Mouse (Mus musculus): ENCODE measurements around the gene H2-M3. TPM values are rescaled to one million over a fixed set of nuclear protein-coding genes. Genes with fewer than 3 reads are reported as not detected.

H2-M3 gene
- total and polyA plus RNA-seq, 3 experiments = not detected

- TF ChIP-seq GATA2 (IDR thresholded peaks at IDR 0.05; ENCODE audit: borderline replicate concordance, low read depth, low read length) (no peak), TAL1 (conservative IDR thresholded peaks at IDR 0.05; ENCODE audit: low read depth, low read length) (no peak), GATA1 (IDR thresholded peaks at IDR 0.05; ENCODE audit: borderline replicate concordance, low read length) (no peak), POLR2AphosphoS5 (IDR thresholded peaks at IDR 0.05; ENCODE audit: insufficient replicate concordance, low read depth, low read length) (no peak), CTCF (IDR thresholded peaks at IDR 0.05; ENCODE audit: low read depth, low read length) (no peak)
- no peak for ATAC-seq (ENCODE audit: extremely low read depth, insufficient number of reproducible peaks, low FRiP score, poor library complexity, severe bottlenecking)
Measured at GRCm38 (mm10) chr17:37283360-37283759, 13.3 kb downstream of the H2-M3 start, which contains the start of gene Olfr99. TSS of gene Olfr99 (minus strand) at chr17:37283460.

DNA sequence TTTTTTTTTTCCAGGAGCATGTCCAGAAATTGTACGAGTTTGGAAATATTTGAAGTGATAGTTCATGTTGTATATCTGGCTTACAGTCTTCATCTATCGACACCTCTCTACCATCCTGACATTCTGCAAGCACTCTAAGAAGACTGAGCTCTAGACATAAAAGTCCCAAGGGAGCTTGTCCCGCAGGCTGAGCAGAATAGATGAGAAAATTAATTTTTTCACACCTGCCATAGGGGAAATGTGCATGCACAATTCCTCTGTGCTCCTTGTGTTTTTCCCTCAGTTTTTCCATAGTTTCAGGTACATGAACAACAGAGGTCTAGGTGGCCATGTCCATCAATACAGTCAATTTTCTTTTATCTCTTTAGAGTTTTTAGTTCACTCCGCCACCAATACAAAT, 34.2 kb downstream of the H2-M3 start, which contains the start of gene Olfr101:
Gene Olfr101, minus strand, starts transcription at position 101 of the 400 bp plus-strand sequence.
- Histone ChIP-seq H3K27me3 (ENCODE audit: insufficient read depth, low read length) (no peaks in the 10 kb centered on the region), H3K4me3 (ENCODE audit: low read depth, low read length) (no peak within 1 kb of the TSS), H3K9me3 (replicated peaks) (peaks cover 16% of the 10 kb centered on the region), H3K36me3 (replicated peaks) (no peaks in the 10 kb centered on the region), H3K4me1 (ENCODE audit: insufficient read depth, low read depth, low read length) (no peaks in the 10 kb centered on the region)
- no peak for DNase-seq (ENCODE audit: low spot score)
- no peak for ATAC-seq (ENCODE audit: extremely low read depth, insufficient number of reproducible peaks, low FRiP score, poor library complexity, severe bottlenecking)
- TF ChIP-seq POLR2AphosphoS5 (IDR thresholded peaks at IDR 0.05; ENCODE audit: insufficient replicate concordance, low read depth, low read length) (no peak), TAL1 (conservative IDR thresholded peaks at IDR 0.05; ENCODE audit: low read depth, low read length) (no peak), GATA1 (IDR thresholded peaks at IDR 0.05; ENCODE audit: borderline replicate concordance, low read length) (no peak), GATA2 (IDR thresholded peaks at IDR 0.05; ENCODE audit: borderline replicate concordance, low read depth, low read length) (no peak), CTCF (IDR thresholded peaks at IDR 0.05; ENCODE audit: low read depth, low read length) (no peak)

More at GRCm38 (mm10) chr17:37283360-37283759, 13.3 kb downstream of the H2-M3 start, which contains the start of gene Olfr99:
- Histone ChIP-seq H3K27me3 (ENCODE audit: insufficient read depth, low read length) (no peaks in the 10 kb centered on the region), H3K4me3 (ENCODE audit: low read depth, low read length) (no peak within 1 kb of the TSS), H3K4me1 (ENCODE audit: insufficient read depth, low read depth, low read length) (no peaks in the 10 kb centered on the region), H3K36me3 (replicated peaks) (no peaks in the 10 kb centered on the region), H3K9me3 (replicated peaks) (no peaks in the 10 kb centered on the region)
- DNase-seq (ENCODE audit: low spot score) = no peak

- no peak overlapping the region for H3K4me3 ChIP-seq (ENCODE audit: low read depth, low read length)
- no peaks in the 10 kb centered on the region for H3K36me3 ChIP-seq (replicated peaks)
- peaks cover 16% of the 10 kb centered on the region for H3K9me3 ChIP-seq (replicated peaks)
- ATAC-seq (ENCODE audit: extremely low read depth, insufficient number of reproducible peaks, low FRiP score, poor library complexity, severe bottlenecking) = no peak
- no peak for TF ChIP-seq GATA2 (IDR thresholded peaks at IDR 0.05; ENCODE audit: borderline replicate concordance, low read depth, low read length)
- TF ChIP-seq CTCF (IDR thresholded peaks at IDR 0.05; ENCODE audit: low read depth, low read length) = no peak
- no peak for TF ChIP-seq GATA1 (IDR thresholded peaks at IDR 0.05; ENCODE audit: borderline replicate concordance, low read length)
- TF ChIP-seq TAL1 (conservative IDR thresholded peaks at IDR 0.05; ENCODE audit: low read depth, low read length) = no peak
- TF ChIP-seq POLR2AphosphoS5 (IDR thresholded peaks at IDR 0.05; ENCODE audit: insufficient replicate concordance, low read depth, low read length) = no peak
- H3K27me3 ChIP-seq (ENCODE audit: insufficient read depth, low read length) = no peaks in the 10 kb centered on the region
- no peak for DNase-seq (ENCODE audit: low spot score)
- H3K4me1 ChIP-seq (ENCODE audit: insufficient read depth, low read depth, low read length) = no peaks in the 10 kb centered on the region
Measured at GRCm38 (mm10) chr17:37308483-37308882, 38.5 kb downstream of the H2-M3 start.

- H3K4me3 ChIP-seq (ENCODE audit: low read depth, low read length) = no peak overlapping the region
- DNase-seq (ENCODE audit: low spot score) (no peak), ATAC-seq (ENCODE audit: extremely low read depth, insufficient number of reproducible peaks, low FRiP score, poor library complexity, severe bottlenecking) (no peak)
- H3K27me3 ChIP-seq (ENCODE audit: insufficient read depth, low read length) = no peaks in the 10 kb centered on the region
- peaks cover 16% of the 10 kb centered on the region for H3K9me3 ChIP-seq (replicated peaks)
- TF ChIP-seq GATA2 (IDR thresholded peaks at IDR 0.05; ENCODE audit: borderline replicate concordance, low read depth, low read length) (no peak), TAL1 (conservative IDR thresholded peaks at IDR 0.05; ENCODE audit: low read depth, low read length) (no peak), GATA1 (IDR thresholded peaks at IDR 0.05; ENCODE audit: borderline replicate concordance, low read length) (no peak), POLR2AphosphoS5 (IDR thresholded peaks at IDR 0.05; ENCODE audit: insufficient replicate concordance, low read depth, low read length) (no peak), CTCF (IDR thresholded peaks at IDR 0.05; ENCODE audit: low read depth, low read length) (no peak)
- no peaks in the 10 kb centered on the region for H3K36me3 ChIP-seq (replicated peaks)
- H3K4me1 ChIP-seq (ENCODE audit: insufficient read depth, low read depth, low read length) = no peaks in the 10 kb centered on the region
Measured at GRCm38 (mm10) chr17:37310146-37310699, 40.2 kb downstream of the H2-M3 start.

DNA sequence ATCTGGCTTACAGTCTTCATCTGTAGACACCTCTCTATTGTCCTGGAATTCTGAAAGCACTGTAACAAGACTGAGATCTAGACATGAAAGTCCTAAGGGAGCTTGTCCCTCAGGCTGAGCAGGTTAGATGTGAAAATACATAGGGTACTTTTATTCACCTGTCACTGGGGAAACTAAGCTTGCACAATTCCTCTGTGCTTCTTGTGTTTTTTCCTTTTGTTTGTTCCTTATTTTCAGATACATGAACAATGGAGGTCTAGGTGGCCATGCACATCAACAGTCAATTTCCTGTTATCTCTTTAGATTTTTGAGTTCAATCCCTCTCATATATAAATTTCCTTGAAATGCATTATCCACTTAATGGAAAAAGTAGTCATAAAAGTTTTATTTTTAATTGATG, 46.9 kb downstream of the H2-M3 start, which contains the start of gene Olfr102:
Gene Olfr102, minus strand, starts transcription at position 101 of the 400 bp plus-strand sequence.
- no peak for TF ChIP-seq TAL1 (conservative IDR thresholded peaks at IDR 0.05; ENCODE audit: low read depth, low read length)
- peaks cover 8% of the 10 kb centered on the region; the same call in 1 of the 2 replicates for H3K9me3 ChIP-seq (replicated peaks)
- H3K4me1 ChIP-seq (ENCODE audit: insufficient read depth, low read depth, low read length) = no peaks in the 10 kb centered on the region
- H3K36me3 ChIP-seq (replicated peaks) = no peaks in the 10 kb centered on the region
- no peak within 1 kb of the TSS for H3K4me3 ChIP-seq (ENCODE audit: low read depth, low read length)
- ATAC-seq (ENCODE audit: extremely low read depth, insufficient number of reproducible peaks, low FRiP score, poor library complexity, severe bottlenecking) = no peak
- no peaks in the 10 kb centered on the region for H3K27me3 ChIP-seq (ENCODE audit: insufficient read depth, low read length)
- DNase-seq (ENCODE audit: low spot score) = no peak

Other genes with a start within 250 kb of the H2-M3 start
Only the 20 nearest of the 25 such genes appear.
- gene Olfr90, start 181.7 kb upstream of the H2-M3 start, total RNA-seq (2014; fragmentation: Nextera tagmentation) = not detected in 2 replicates
- 0.06 and 0.27 TPM in 2 replicates for gene Olfr90, start 181.7 kb upstream of the H2-M3 start, total RNA-seq (2017)
- gene Olfr90, start 181.7 kb upstream of the H2-M3 start, polyA plus RNA-seq (2012) = not detected in 2 replicates
- not detected in 2 replicates for gene Olfr91, start 171.9 kb upstream of the H2-M3 start, total RNA-seq (2014; fragmentation: Nextera tagmentation)
- gene Olfr91, start 171.9 kb upstream of the H2-M3 start, total RNA-seq (2017) = 0.05 and 0.06 TPM in 2 replicates
- gene Olfr91, start 171.9 kb upstream of the H2-M3 start, polyA plus RNA-seq (2012) = not detected in 2 replicates
- gene Olfr92, start 150.1 kb upstream of the H2-M3 start, total RNA-seq (2014; fragmentation: Nextera tagmentation) = not detected in 2 replicates
- not detected in 2 replicates for gene Olfr92, start 150.1 kb upstream of the H2-M3 start, total RNA-seq (2017)
- gene Olfr92, start 150.1 kb upstream of the H2-M3 start, polyA plus RNA-seq (2012) = not detected in 2 replicates
- gene Olfr93, start 108.7 kb upstream of the H2-M3 start, total RNA-seq (2014; fragmentation: Nextera tagmentation) = not detected in 2 replicates
- 0.06 and 0.27 TPM in 2 replicates for gene Olfr93, start 108.7 kb upstream of the H2-M3 start, total RNA-seq (2017)
- gene Olfr93, start 108.7 kb upstream of the H2-M3 start, polyA plus RNA-seq (2012) = not detected in 2 replicates
- not detected in 2 replicates for gene Ubd, start 76.3 kb upstream of the H2-M3 start, total RNA-seq (2014; fragmentation: Nextera tagmentation)
- not detected in 2 replicates for gene Ubd, start 76.3 kb upstream of the H2-M3 start, total RNA-seq (2017)
- not detected in 2 replicates for gene Ubd, start 76.3 kb upstream of the H2-M3 start, polyA plus RNA-seq (2012)
- gene Olfr94, start 69.2 kb upstream of the H2-M3 start, total RNA-seq (2014; fragmentation: Nextera tagmentation) = not detected in 2 replicates
- 0.06 and 0.11 TPM in 2 replicates for gene Olfr94, start 69.2 kb upstream of the H2-M3 start, total RNA-seq (2017)
- not detected in 2 replicates for gene Olfr94, start 69.2 kb upstream of the H2-M3 start, polyA plus RNA-seq (2012)
- gene Olfr95, start 57.1 kb upstream of the H2-M3 start, total RNA-seq (2014; fragmentation: Nextera tagmentation) = not detected in 2 replicates
- gene Olfr95, start 57.1 kb upstream of the H2-M3 start, total RNA-seq (2017) = under 0.01 and 0.05 TPM in 2 replicates
- gene Olfr95, start 57.1 kb upstream of the H2-M3 start, polyA plus RNA-seq (2012) = not detected in 2 replicates
- gene Olfr96, start 50.1 kb upstream of the H2-M3 start, total RNA-seq (2014; fragmentation: Nextera tagmentation) = not detected in 2 replicates
- gene Olfr96, start 50.1 kb upstream of the H2-M3 start, total RNA-seq (2017) = 0.06 TPM in 1 of 2 replicates, not detected in the other
- gene Olfr96, start 50.1 kb upstream of the H2-M3 start, polyA plus RNA-seq (2012) = not detected in 2 replicates
- not detected in 2 replicates for gene Olfr97, start 32.9 kb upstream of the H2-M3 start, total RNA-seq (2014; fragmentation: Nextera tagmentation)
- gene Olfr97, start 32.9 kb upstream of the H2-M3 start, total RNA-seq (2017) = 0.11 and 0.35 TPM in 2 replicates
- gene Olfr97, start 32.9 kb upstream of the H2-M3 start, polyA plus RNA-seq (2012) = not detected in 2 replicates
- not detected in 2 replicates for gene Olfr98, start 6.5 kb upstream of the H2-M3 start, total RNA-seq (2014; fragmentation: Nextera tagmentation)
- gene Olfr98, start 6.5 kb upstream of the H2-M3 start, total RNA-seq (2017) = not detected in 2 replicates
- gene Olfr98, start 6.5 kb upstream of the H2-M3 start, polyA plus RNA-seq (2012) = not detected in 2 replicates
- not detected in 2 replicates for gene Olfr99, start 13.2 kb downstream of the H2-M3 start, total RNA-seq (2014; fragmentation: Nextera tagmentation)
- not detected in 2 replicates for gene Olfr99, start 13.2 kb downstream of the H2-M3 start, total RNA-seq (2017)
- gene Olfr99, start 13.2 kb downstream of the H2-M3 start, polyA plus RNA-seq (2012) = not detected in 2 replicates
- gene Olfr101, start 34.1 kb downstream of the H2-M3 start, total RNA-seq (2014; fragmentation: Nextera tagmentation) = not detected in 2 replicates
- gene Olfr101, start 34.1 kb downstream of the H2-M3 start, total RNA-seq (2017) = 0.05 and 0.12 TPM in 2 replicates
- gene Olfr101, start 34.1 kb downstream of the H2-M3 start, polyA plus RNA-seq (2012) = not detected in 2 replicates
- gene Olfr102, start 46.8 kb downstream of the H2-M3 start, total RNA-seq (2014; fragmentation: Nextera tagmentation) = not detected in 2 replicates
- gene Olfr102, start 46.8 kb downstream of the H2-M3 start, total RNA-seq (2017) = 0.12 TPM in 1 of 2 replicates, not detected in the other
- not detected in 2 replicates for gene Olfr102, start 46.8 kb downstream of the H2-M3 start, polyA plus RNA-seq (2012)
- not detected in 2 replicates for gene Olfr103, start 69.5 kb downstream of the H2-M3 start, total RNA-seq (2014; fragmentation: Nextera tagmentation)
- gene Olfr103, start 69.5 kb downstream of the H2-M3 start, total RNA-seq (2017) = 0.05 TPM in 1 of 2 replicates, not detected in the other
- not detected in 2 replicates for gene Olfr103, start 69.5 kb downstream of the H2-M3 start, polyA plus RNA-seq (2012)
- not detected in 2 replicates for gene Olfr104-ps, start 89.4 kb downstream of the H2-M3 start, total RNA-seq (2014; fragmentation: Nextera tagmentation)
- gene Olfr104-ps, start 89.4 kb downstream of the H2-M3 start, total RNA-seq (2017) = 0.06 and 0.16 TPM in 2 replicates
- gene Olfr104-ps, start 89.4 kb downstream of the H2-M3 start, polyA plus RNA-seq (2012) = not detected in 2 replicates
- not detected in 2 replicates for gene Olfr105-ps, start 108.8 kb downstream of the H2-M3 start, total RNA-seq (2014; fragmentation: Nextera tagmentation)
- gene Olfr105-ps, start 108.8 kb downstream of the H2-M3 start, total RNA-seq (2017) = 0.06 and 0.11 TPM in 2 replicates
- not detected in 2 replicates for gene Olfr105-ps, start 108.8 kb downstream of the H2-M3 start, polyA plus RNA-seq (2012)
- gene Olfr106-ps, start 120.2 kb downstream of the H2-M3 start, total RNA-seq (2014; fragmentation: Nextera tagmentation) = not detected in 2 replicates
- gene Olfr106-ps, start 120.2 kb downstream of the H2-M3 start, total RNA-seq (2017) = not detected in 2 replicates
- not detected in 2 replicates for gene Olfr106-ps, start 120.2 kb downstream of the H2-M3 start, polyA plus RNA-seq (2012)
- gene Olfr107, start 129.0 kb downstream of the H2-M3 start, total RNA-seq (2014; fragmentation: Nextera tagmentation) = not detected in 2 replicates
- gene Olfr107, start 129.0 kb downstream of the H2-M3 start, total RNA-seq (2017) = 0.06 and 0.16 TPM in 2 replicates
- gene Olfr107, start 129.0 kb downstream of the H2-M3 start, polyA plus RNA-seq (2012) = not detected in 2 replicates
- not detected in 2 replicates for gene Olfr108, start 175.3 kb downstream of the H2-M3 start, total RNA-seq (2014; fragmentation: Nextera tagmentation)
- 0.11 TPM in 1 of 2 replicates, not detected in the other for gene Olfr108, start 175.3 kb downstream of the H2-M3 start, total RNA-seq (2017)
- not detected in 2 replicates for gene Olfr108, start 175.3 kb downstream of the H2-M3 start, polyA plus RNA-seq (2012)
- gene Olfr109, start 188.7 kb downstream of the H2-M3 start, total RNA-seq (2014; fragmentation: Nextera tagmentation) = not detected in 2 replicates
- gene Olfr109, start 188.7 kb downstream of the H2-M3 start, total RNA-seq (2017) = 0.05 and 0.06 TPM in 2 replicates
- not detected in 2 replicates for gene Olfr109, start 188.7 kb downstream of the H2-M3 start, polyA plus RNA-seq (2012)

Measured in G1E (cell line).